Mouse (Mus musculus) C2C12 (cell line): ENCODE results near the gene Rnf11. TPM values are rescaled to one million over a fixed set of nuclear protein-coding genes. Genes with fewer than 3 reads are reported as not detected.

ENCODE experiments used
- H3K27me3 ChIP-seq: one replicate; pipeline ENCODE4 v1.6.1; 2011; ENCODE audit not compliant: control insufficient read depth, insufficient read depth, insufficient read length
- H3K36me3 ChIP-seq: one replicate; pipeline ENCODE4 v1.6.1; 2011; ENCODE audit not compliant: control insufficient read depth, insufficient read depth
- H3K4me3 ChIP-seq: one replicate; pipeline ENCODE4 v1.5.1; 2011; ENCODE audit warnings: mild to moderate bottlenecking, control low read depth; ENCODE audit not compliant: poor library complexity, insufficient read depth, severe bottlenecking
- H3K79me2 ChIP-seq: one replicate; pipeline ENCODE4 v1.6.1; 2011; ENCODE audit not compliant: control insufficient read depth, insufficient read depth
- H3K79me3 ChIP-seq: one replicate; pipeline ENCODE4 v1.6.1; 2011; ENCODE audit warnings: low read depth, control low read depth
- H3ac ChIP-seq: one replicate; pipeline ENCODE3; 2011; ENCODE audit warnings: low read depth; ENCODE audit not compliant: control insufficient read depth, insufficient read length
- CEBPB ChIP-seq: IDR thresholded peaks from one replicate; pipeline ENCODE4 v1.6.1; 2011; ENCODE audit warnings: low read depth, mild to moderate bottlenecking, control low read depth, moderate library complexity
- CTCF ChIP-seq: IDR thresholded peaks from one replicate; pipeline ENCODE4 v1.5.1; 2011; ENCODE audit not compliant: control insufficient read depth, insufficient read depth, insufficient read length
- FOSL1 ChIP-seq: IDR thresholded peaks from one replicate; pipeline ENCODE4 v1.8.0; 2011; ENCODE audit warnings: mild to moderate bottlenecking, low read length; ENCODE audit not compliant: poor library complexity, insufficient read depth, severe bottlenecking
- MAX ChIP-seq: IDR thresholded peaks from one replicate; pipeline ENCODE4 v1.6.1; 2011; ENCODE audit warnings: mild to moderate bottlenecking, control low read depth
- MYOD1 ChIP-seq: IDR thresholded peaks from one replicate; pipeline ENCODE4 v1.6.1; 2011; ENCODE audit warnings: low read depth; ENCODE audit not compliant: control insufficient read depth, insufficient read length
- MYOG ChIP-seq: IDR thresholded peaks from one replicate; pipeline ENCODE4 v1.6.1; 2011; ENCODE audit not compliant: control insufficient read depth, insufficient read length; ENCODE audit errors: extremely low read depth
- USF1 ChIP-seq: IDR thresholded peaks from one replicate; pipeline ENCODE4 v1.6.1; 2011; ENCODE audit warnings: low read depth, mild to moderate bottlenecking, control low read depth, moderate library complexity
- polyA plus RNA-seq: library from polyadenylated mRNA; unstranded; fragments of >200 nt; fragmentation: generic; extraction: Trizol; gene quantifications from one replicate; pipeline ENCODE4 v1.2.1, GENCODE M21; 2012; ENCODE audit warnings: missing spikeins

Gene Rnf11
- polyA plus RNA-seq, 1 experiment: 26.9 TPM

- no peaks in the 10 kb centered on the region for H3K79me2 ChIP-seq
- no peaks in the 10 kb centered on the region for H3K36me3 ChIP-seq
- H3K27me3 ChIP-seq: no peaks in the 10 kb centered on the region
- H3K79me3 ChIP-seq: no peaks in the 10 kb centered on the region
- no peak overlapping the region for H3K4me3 ChIP-seq
- no peak overlapping the region for H3ac ChIP-seq
- TF ChIP-seq MAX: no peak
Measured at GRCm38 (mm10) chr4:109427058-109427457, 57.5 kb downstream of the Rnf11 start.

GRCm38 (mm10) chr4:109423438-109423837 is 61.1 kb downstream of the Rnf11 start:
- no peaks in the 10 kb centered on the region for H3K27me3 ChIP-seq
- H3K36me3 ChIP-seq: no peaks in the 10 kb centered on the region
- no peak overlapping the region for H3ac ChIP-seq
- TF ChIP-seq CEBPB (no peak), MAX (no peak), CTCF (no peak), FOSL1 (no peak), USF1 (no peak), MYOG (no peak), MYOD1 (no peak)
- H3K79me3 ChIP-seq: no peaks in the 10 kb centered on the region
- H3K4me3 ChIP-seq: no peak overlapping the region
- no peaks in the 10 kb centered on the region for H3K79me2 ChIP-seq

GRCm38 (mm10) chr4:109422436-109422835 is 62.1 kb downstream of the Rnf11 start:
- no peak overlapping the region for H3K4me3 ChIP-seq
- H3K79me3 ChIP-seq: no peaks in the 10 kb centered on the region
- no peak overlapping the region for H3ac ChIP-seq
- TF ChIP-seq MYOG: no peak
- TF ChIP-seq MYOD1: no peak
- no peak for TF ChIP-seq CEBPB
- no peak for TF ChIP-seq USF1
- TF ChIP-seq CTCF: no peak
- no peak for TF ChIP-seq MAX
- TF ChIP-seq FOSL1: no peak
- no peaks in the 10 kb centered on the region for H3K36me3 ChIP-seq
- no peaks in the 10 kb centered on the region for H3K27me3 ChIP-seq
- H3K79me2 ChIP-seq: no peaks in the 10 kb centered on the region

- H3K79me2 ChIP-seq: no peaks in the 10 kb centered on the region
- H3K27me3 ChIP-seq: no peaks in the 10 kb centered on the region
- TF ChIP-seq CTCF: no peak
- TF ChIP-seq MYOD1: no peak
- no peak for TF ChIP-seq MYOG
- no peak for TF ChIP-seq USF1
- no peak for TF ChIP-seq CEBPB
- TF ChIP-seq FOSL1: no peak
- no peak for TF ChIP-seq MAX
- no peak overlapping the region for H3ac ChIP-seq
- H3K36me3 ChIP-seq: no peaks in the 10 kb centered on the region
- no peak overlapping the region for H3K4me3 ChIP-seq
- H3K79me3 ChIP-seq: no peaks in the 10 kb centered on the region
Measured at GRCm38 (mm10) chr4:109421608-109422007, 62.9 kb downstream of the Rnf11 start.

GRCm38 (mm10) chr4:109420138-109420795 is 64.3 kb downstream of the Rnf11 start:
- TF ChIP-seq MYOG (no peak), MYOD1 (no peak), USF1 (no peak), CTCF (no peak), FOSL1 (no peak), MAX (no peak), CEBPB (no peak)

GRCm38 (mm10) chr4:109419563-109419962 is 65.0 kb downstream of the Rnf11 start:
- H3K79me3 ChIP-seq: no peaks in the 10 kb centered on the region
- TF ChIP-seq MAX (no peak), CTCF (no peak), USF1 (no peak), FOSL1 (no peak), MYOG (no peak), CEBPB (no peak)
- H3K27me3 ChIP-seq: no peaks in the 10 kb centered on the region
- H3K4me3 ChIP-seq: no peak overlapping the region
- H3ac ChIP-seq: no peak overlapping the region
- no peaks in the 10 kb centered on the region for H3K79me2 ChIP-seq
- no peaks in the 10 kb centered on the region for H3K36me3 ChIP-seq

More at GRCm38 (mm10) chr4:109420138-109420795, 64.3 kb downstream of the Rnf11 start:
- Histone ChIP-seq H3K4me3 (no peak overlapping the region), H3K27me3 (no peaks in the 10 kb centered on the region), H3K79me2 (no peaks in the 10 kb centered on the region), H3K79me3 (no peaks in the 10 kb centered on the region), H3ac (no peak overlapping the region), H3K36me3 (no peaks in the 10 kb centered on the region)
